Mouse (Mus musculus) ES-E14 (cell line): ENCODE results near the gene Rhbdd3.

Experiments
- CHD2 ChIP-seq: IDR thresholded peaks from 2 replicates; pipeline ENCODE4 v1.6.1; 2014; ENCODE audit warnings: mild to moderate bottlenecking, low read depth, low read length, inconsistent platforms
- MAFK ChIP-seq: IDR thresholded peaks from 2 replicates; pipeline ENCODE4 v1.6.1; 2014; ENCODE audit warnings: mild to moderate bottlenecking, low read depth, low read length, inconsistent platforms; ENCODE audit not compliant: insufficient read depth
- ZC3H11A ChIP-seq: IDR thresholded peaks from 2 replicates; pipeline ENCODE4 v1.6.1; 2012; ENCODE audit warnings: low read depth, mild to moderate bottlenecking, inconsistent platforms, low read length, borderline replicate concordance

- no peak for TF ChIP-seq CHD2
- TF ChIP-seq ZC3H11A, result no peak
- TF ChIP-seq MAFK, result no peak
Observed at GRCm38 (mm10) chr11:5140619-5141018, 41.9 kb downstream of the Rhbdd3 start.
